Mouse (Mus musculus) heart, embryonic 10.5 days (tissue): ENCODE measurements around the gene Mrpl52. TPM values are rescaled to one million over a fixed set of nuclear protein-coding genes. Genes with fewer than 3 reads are reported as not detected.

ENCODE experiments used
- DNase-seq: peaks from one replicate; pipeline ENCODE4 v3.0.0-alpha.2; 2017; ENCODE audit warnings: low spot score
- H3K27ac ChIP-seq: fragments of 300-500 bp; sonication (generic); 2 replicates; pipeline ENCODE4 v1.5.1; 2016; ENCODE audit warnings: mild to moderate bottlenecking
- H3K27me3 ChIP-seq: fragments of 300-500 bp; sonication (generic); 2 replicates; pipeline ENCODE4 v1.6.1; 2016; ENCODE audit warnings: mild to moderate bottlenecking; ENCODE audit not compliant: poor library complexity, insufficient read depth, severe bottlenecking
- H3K36me3 ChIP-seq: fragments of 300-500 bp; sonication (generic); 2 replicates; pipeline ENCODE4 v1.6.1; 2016; ENCODE audit warnings: mild to moderate bottlenecking, moderate library complexity
- H3K4me1 ChIP-seq: fragments of 300-500 bp; sonication (generic); 2 replicates; pipeline ENCODE4 v1.6.1; 2016; ENCODE audit warnings: mild to moderate bottlenecking
- H3K4me3 ChIP-seq: fragments of 300-500 bp; sonication (generic); 2 replicates; pipeline ENCODE4 v1.5.1; 2016; ENCODE audit warnings: mild to moderate bottlenecking, moderate library complexity
- H3K9me3 ChIP-seq: fragments of 300-500 bp; sonication (generic); 2 replicates; pipeline ENCODE4 v1.6.1; 2016; ENCODE audit warnings: mild to moderate bottlenecking, moderate library complexity
- WGBS: fragments of 180-500 bp; shearing (Covaris S2); methylation state at CpG from one replicate; pipeline ENCODE4 v1.1.7; 2016; 5-methylcytosine and 5-hydroxymethylcytosine counted together
- polyA plus RNA-seq: library from polyadenylated mRNA; unstranded; fragments of >200 nt; fragmentation: Nextera tagmentation; extraction: Ambion mirVana; gene quantifications from 2 replicates; pipeline ENCODE4 v1.2.1, GENCODE M21; 2016

Mrpl52 gene
- polyA plus RNA-seq, 1 experiment from 2014 or later: 222 TPM

DNA sequence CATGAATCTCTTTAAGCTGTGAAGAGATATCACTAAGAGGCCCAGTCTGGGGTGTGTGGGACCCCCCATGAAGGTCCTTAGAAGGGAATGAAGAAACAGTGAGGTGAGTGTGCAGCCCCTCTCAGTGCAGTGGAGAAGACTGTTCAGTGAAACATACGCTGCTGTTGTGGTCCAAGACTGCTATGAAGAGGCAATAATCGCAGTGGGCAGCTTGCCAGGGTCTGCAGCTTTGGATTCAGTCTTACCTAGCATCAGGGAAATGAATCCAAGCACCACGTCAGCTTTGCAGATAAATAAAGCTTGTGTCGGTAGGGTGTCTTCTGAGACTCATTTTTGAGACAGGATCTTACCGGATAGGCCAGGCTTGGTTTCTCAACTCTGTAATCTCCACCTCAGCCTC is 46.0 kb downstream of the Mrpl52 start:
- Histone ChIP-seq H3K27me3 (peaks cover 13% of the 10 kb centered on the region), H3K4me3 (no peak overlapping the region), H3K27ac (no peak overlapping the region), H3K36me3 (peaks cover 40% of the 10 kb centered on the region), H3K9me3 (no peaks in the 10 kb centered on the region), H3K4me1 (peaks cover 32% of the 10 kb centered on the region)
- no peak for DNase-seq
- 69% methylated on average over 5 of the region's 5 CpGs for WGBS

DNA sequence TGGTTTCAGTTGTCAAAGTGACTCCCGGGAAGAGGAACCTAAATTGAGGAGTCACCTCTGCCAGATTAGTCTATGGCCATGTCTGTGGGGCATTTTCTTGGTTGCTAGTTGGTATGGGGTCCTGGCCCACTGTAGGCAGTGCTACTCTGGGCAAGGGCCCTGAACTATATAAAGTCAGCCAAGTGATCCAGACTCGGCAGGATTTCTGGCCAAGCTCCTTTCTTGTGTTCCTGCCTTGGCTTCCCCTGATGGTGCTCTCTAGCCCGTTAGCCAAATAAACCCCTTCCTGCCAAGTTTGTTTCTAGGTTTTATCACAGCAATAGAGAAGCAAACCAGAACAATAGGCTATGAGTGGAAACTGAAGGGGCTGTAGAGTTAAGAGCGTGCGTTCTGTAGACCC is 48.0 kb downstream of the Mrpl52 start:
- Histone ChIP-seq H3K9me3 (no peaks in the 10 kb centered on the region), H3K4me1 (peaks cover 37% of the 10 kb centered on the region), H3K27ac (no peak overlapping the region), H3K4me3 (no peak overlapping the region), H3K27me3 (peaks cover 34% of the 10 kb centered on the region), H3K36me3 (peaks cover 19% of the 10 kb centered on the region)
- DNase-seq: no peak
- 61% methylated on average over 5 of the region's 5 CpGs for WGBS

DNA sequence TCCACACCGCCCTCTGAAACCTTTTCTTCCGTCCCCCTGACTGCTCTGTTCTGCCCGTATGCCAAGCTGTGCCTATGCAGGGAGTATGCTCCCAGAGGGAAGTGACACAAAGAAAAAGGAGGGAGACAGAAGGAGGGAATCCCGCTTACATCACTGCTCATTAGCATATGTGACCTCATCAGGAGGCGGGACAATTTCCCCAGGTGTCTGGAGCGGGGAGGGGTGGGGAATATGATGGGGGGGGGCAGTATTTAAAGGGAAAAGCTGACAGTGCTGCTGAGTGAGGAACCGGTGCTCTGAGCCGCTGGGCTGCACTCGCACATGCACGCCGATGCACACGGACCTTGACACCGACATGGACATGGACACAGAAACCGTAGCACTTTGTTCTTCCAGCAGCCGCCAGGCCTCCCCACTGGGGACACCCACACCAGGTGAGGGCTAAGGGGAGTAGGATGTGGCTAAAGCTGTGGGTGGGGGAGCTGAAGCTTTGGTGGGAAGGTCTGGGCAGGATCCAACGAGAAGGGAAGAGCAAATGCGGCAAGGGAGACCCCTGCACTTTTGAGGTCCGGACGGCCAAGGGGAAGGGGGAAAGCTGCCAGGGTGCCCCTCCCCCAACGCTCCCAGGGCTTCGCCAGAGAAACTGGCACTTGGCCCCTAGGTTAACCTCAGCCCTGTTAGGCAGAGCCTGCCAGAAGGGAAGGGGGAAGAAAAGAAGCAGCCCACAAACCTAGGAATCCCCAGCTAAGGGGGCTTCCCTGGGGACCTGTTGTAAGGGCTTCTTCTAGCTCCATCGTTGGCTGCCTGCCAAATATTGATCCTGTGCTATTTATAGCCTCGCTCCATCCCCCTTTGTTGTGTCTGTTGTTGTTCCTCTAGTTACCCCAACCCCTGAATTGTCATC is 49.5 kb downstream of the Mrpl52 start, which contains the start of gene Rem2:
Gene Rem2, plus strand, starts transcription at position 160 of the 904 bp plus-strand sequence.
- DNase-seq: no peak
- Histone ChIP-seq H3K4me3 (peak within 1 kb of the TSS; percentile 68), H3K27ac (peak within 1 kb of the TSS; percentile 80), H3K9me3 (no peaks in the 10 kb centered on the region), H3K4me1 (peaks cover 40% of the 10 kb centered on the region), H3K36me3 (peaks cover 6% of the 10 kb centered on the region; the same call in 1 of the 2 replicates), H3K27me3 (peaks cover 46% of the 10 kb centered on the region)
- WGBS: 1% methylated on average over 23 of the region's 23 CpGs

DNA sequence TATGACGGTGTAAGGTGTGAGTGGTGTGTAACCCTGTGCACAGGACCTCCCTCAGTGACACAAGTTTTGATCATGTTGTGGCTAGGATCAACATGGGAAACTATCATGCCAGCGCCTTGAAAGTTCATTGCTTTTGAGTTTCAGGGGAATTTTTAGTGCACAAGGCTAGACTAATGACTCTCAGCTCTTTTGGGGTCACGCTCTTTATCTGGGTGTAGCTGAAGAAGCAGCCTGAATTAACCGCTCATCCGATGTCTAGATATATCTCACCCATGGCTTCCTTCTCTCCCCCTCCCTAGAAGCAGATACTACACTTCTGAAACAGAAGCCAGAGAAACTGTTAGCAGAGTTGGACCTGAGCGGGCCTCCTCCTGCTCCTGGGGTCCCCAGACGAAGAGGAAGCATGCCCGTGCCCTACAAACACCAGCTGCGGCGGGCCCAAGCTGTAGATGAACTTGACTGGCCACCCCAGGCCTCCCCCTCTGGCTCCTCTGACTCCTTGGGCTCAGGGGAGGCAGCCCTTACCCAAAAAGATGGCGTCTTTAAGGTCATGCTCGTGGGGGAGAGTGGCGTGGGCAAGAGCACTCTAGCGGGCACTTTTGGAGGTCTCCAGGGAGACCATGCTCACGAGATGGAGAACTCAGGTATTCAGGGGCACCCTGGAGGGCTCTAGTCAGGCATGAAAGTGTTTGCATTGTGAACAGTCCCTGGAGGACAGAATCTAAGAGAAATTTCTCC is 50.6 kb downstream of the Mrpl52 start:
- H3K36me3 ChIP-seq: no peaks in the 10 kb centered on the region
- H3K9me3 ChIP-seq: no peaks in the 10 kb centered on the region
- H3K4me1 ChIP-seq: peaks cover 44% of the 10 kb centered on the region
- no peak for DNase-seq
- no peak overlapping the region for H3K4me3 ChIP-seq
- peaks cover 52% of the 10 kb centered on the region for H3K27me3 ChIP-seq
- WGBS: 73% methylated on average over 15 of the region's 15 CpGs
- H3K27ac ChIP-seq: no peak overlapping the region

Other genes with a start within 250 kb of the Mrpl52 start
- gene Dad1, start 172.8 kb upstream of the Mrpl52 start, polyA plus RNA-seq: 298 and 356 TPM in 2 replicates
- gene Abhd4, start 172.7 kb upstream of the Mrpl52 start, polyA plus RNA-seq: 66.0 and 89.0 TPM in 2 replicates
- 0.08 TPM in 1 of 2 replicates, not detected in the other for gene Olfr49, start 142.0 kb upstream of the Mrpl52 start, polyA plus RNA-seq
- gene Oxa1l, start 66.1 kb upstream of the Mrpl52 start, polyA plus RNA-seq: 52.1 and 62.5 TPM in 2 replicates
- 6.2 and 8.4 TPM in 2 replicates for gene Slc7a7, start 9.1 kb upstream of the Mrpl52 start, polyA plus RNA-seq
- 80.3 and 108 TPM in 2 replicates for gene Mmp14, start 4.7 kb downstream of the Mrpl52 start, polyA plus RNA-seq
- 44.8 and 51.0 TPM in 2 replicates for gene Lrp10, start 37.2 kb downstream of the Mrpl52 start, polyA plus RNA-seq
- gene Rem2, start 49.2 kb downstream of the Mrpl52 start, polyA plus RNA-seq: 2.4 and 3.8 TPM in 2 replicates
- gene Prmt5, start 90.6 kb downstream of the Mrpl52 start, polyA plus RNA-seq: 86.2 and 103 TPM in 2 replicates
- 50.2 and 52.9 TPM in 2 replicates for gene Haus4, start 127.7 kb downstream of the Mrpl52 start, polyA plus RNA-seq
- gene Ajuba, start 150.6 kb downstream of the Mrpl52 start, polyA plus RNA-seq: 43.0 and 62.5 TPM in 2 replicates
- gene 4931414P19Rik, start 179.1 kb downstream of the Mrpl52 start, polyA plus RNA-seq: 7.7 and 8.3 TPM in 2 replicates
- gene Psmb5, start 191.1 kb downstream of the Mrpl52 start, polyA plus RNA-seq: 392 and 455 TPM in 2 replicates
- not detected in 2 replicates for gene Psmb11, start 194.5 kb downstream of the Mrpl52 start, polyA plus RNA-seq
- gene Gm17606, start 214.0 kb downstream of the Mrpl52 start, polyA plus RNA-seq: not detected in 2 replicates
- gene Cdh24, start 214.5 kb downstream of the Mrpl52 start, polyA plus RNA-seq: 2.5 and 4.4 TPM in 2 replicates